Mouse (Mus musculus) neural tube, embryonic 14.5 days (tissue): ENCODE data around the gene Alg5. TPM values are rescaled to one million over a fixed set of nuclear protein-coding genes. Genes with fewer than 3 reads are reported as not detected.

Experiments used
- ATAC-seq: fragments of 200-750 bp; cut with Nextera tagmentation; 2 replicates; pipeline ENCODE4 v1.8.0; 2017; ENCODE audit warnings: low read depth, mild to moderate bottlenecking, moderate TSS enrichment, moderate library complexity
- H3K27ac ChIP-seq: fragments of 300-500 bp; sonication (generic); 2 replicates; pipeline ENCODE4 v1.5.1; 2014; ENCODE audit warnings: low read depth, mild to moderate bottlenecking, control low read depth, low read length, moderate library complexity, mixed read lengths
- H3K27me3 ChIP-seq: fragments of 300-500 bp; sonication (generic); 2 replicates; pipeline ENCODE4 v1.6.1; 2014; ENCODE audit warnings: low read length; ENCODE audit not compliant: control insufficient read depth, insufficient read depth
- H3K36me3 ChIP-seq: fragments of 300-500 bp; sonication (generic); 2 replicates; pipeline ENCODE4 v1.6.1; 2014; ENCODE audit warnings: low read length, mixed read lengths; ENCODE audit not compliant: control insufficient read depth, insufficient read depth
- H3K4me1 ChIP-seq: fragments of 300-500 bp; sonication (generic); 2 replicates; pipeline ENCODE4 v1.6.1; 2014; ENCODE audit warnings: low read length; ENCODE audit not compliant: control insufficient read depth, insufficient read depth
- H3K4me2 ChIP-seq: fragments of 300-500 bp; sonication (generic); 2 replicates; pipeline ENCODE4 v1.6.1; 2014; ENCODE audit warnings: mild to moderate bottlenecking, low read depth, low read length, control low read depth
- H3K4me3 ChIP-seq: fragments of 300-500 bp; sonication (generic); 2 replicates; pipeline ENCODE4 v1.5.1; 2014; ENCODE audit warnings: low read depth, low read length, control low read depth, mixed read lengths
- H3K9ac ChIP-seq: fragments of 300-500 bp; sonication (generic); replicated peaks from 2 replicates; pipeline ENCODE4 v1.6.1; 2014; ENCODE audit warnings: low read depth, mild to moderate bottlenecking, control low read depth, low read length, mixed read lengths
- H3K9me3 ChIP-seq: fragments of 300-500 bp; sonication (generic); 2 replicates; pipeline ENCODE4 v1.6.1; 2016; ENCODE audit warnings: low read length; ENCODE audit not compliant: control insufficient read depth
- WGBS: fragments of 180-500 bp; shearing (Covaris S2); extraction: QIAGEN DNeasy Blood & Tissue Kit; methylation state at CpG from one replicate; pipeline ENCODE4 v1.1.7; 2014; 5-methylcytosine and 5-hydroxymethylcytosine counted together
- polyA plus RNA-seq: library from polyadenylated mRNA; unstranded; fragments of >200 nt; fragmentation: Nextera tagmentation; extraction: Ambion mirVana; gene quantifications from 2 replicates; pipeline ENCODE4 v1.2.1, GENCODE M21; 2014

Alg5 gene
- polyA plus RNA-seq, 1 experiment from 2014 or later = 51.9 TPM

DNA sequence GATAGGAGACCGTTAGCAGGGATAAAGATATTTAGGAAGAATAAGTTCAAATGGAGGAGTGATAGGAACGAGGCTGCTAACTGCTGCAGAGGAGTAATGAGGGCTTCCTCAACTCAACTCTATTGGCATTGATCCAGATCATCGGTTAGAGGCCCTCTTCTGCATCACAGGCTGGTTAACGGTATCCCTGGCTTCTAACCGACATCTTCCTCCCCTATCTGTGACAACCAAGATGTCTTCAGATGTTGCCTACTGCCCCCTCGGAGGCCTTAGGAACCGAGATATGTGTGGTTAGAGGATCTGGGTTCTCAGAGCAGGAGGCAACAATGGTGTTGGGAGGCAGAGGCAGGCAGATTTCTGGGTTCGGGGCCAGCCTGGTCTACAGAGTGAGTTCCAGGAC lies 33.3 kb downstream of the Alg5 start:
- H3K4me1 ChIP-seq = no peaks in the 10 kb centered on the region
- 90% methylated on average over 8 of the region's 8 CpGs for WGBS
- no peak overlapping the region for H3K4me3 ChIP-seq
- H3K9ac ChIP-seq = no peak overlapping the region
- H3K27ac ChIP-seq = no peak overlapping the region
- no peaks in the 10 kb centered on the region for H3K27me3 ChIP-seq
- H3K9me3 ChIP-seq = no peaks in the 10 kb centered on the region
- no peak overlapping the region for H3K4me2 ChIP-seq
- no peaks in the 10 kb centered on the region for H3K36me3 ChIP-seq
- no peak for ATAC-seq

DNA sequence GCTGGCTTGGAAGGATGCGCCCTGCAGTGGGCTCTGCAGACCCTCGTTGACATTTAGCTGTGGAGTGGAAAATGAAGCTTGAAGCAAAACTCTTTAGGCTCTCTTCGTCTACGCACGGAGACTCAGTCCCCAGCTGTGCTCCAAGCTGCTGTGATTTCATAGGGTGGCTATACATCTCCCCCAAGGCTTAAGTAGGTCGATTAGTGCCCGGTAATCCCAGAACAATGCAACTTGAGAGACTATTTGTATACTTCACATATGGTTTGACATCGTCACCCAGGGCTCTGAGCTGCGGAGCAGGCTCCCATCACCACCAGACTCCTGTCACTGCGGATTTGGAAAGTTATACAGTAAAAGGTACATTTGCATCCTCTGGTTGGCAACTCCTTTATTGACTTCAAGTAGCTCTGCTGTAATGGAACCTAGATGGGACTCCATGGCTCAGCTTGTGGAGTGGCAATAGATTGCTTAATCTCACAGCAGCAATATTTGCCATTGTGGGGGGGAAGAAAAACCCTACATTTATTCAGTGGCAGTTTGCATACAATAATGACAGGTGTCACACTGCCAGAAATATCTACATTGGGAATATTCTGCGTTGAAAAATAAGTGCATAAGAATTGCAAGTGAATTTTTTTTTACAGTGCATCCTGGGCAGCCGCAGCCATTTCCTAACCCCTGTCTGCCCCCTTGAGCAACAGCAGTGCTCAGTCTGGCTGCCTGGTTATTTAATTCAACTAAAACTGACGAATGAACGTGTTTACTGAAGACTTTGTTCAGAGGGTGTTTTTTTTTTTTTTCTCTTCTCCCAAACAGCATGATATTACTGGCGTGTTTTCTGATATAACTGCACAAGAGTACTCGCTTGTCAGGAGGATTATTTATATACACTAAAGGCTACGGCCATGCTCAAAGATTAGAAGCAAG lies 34.3 kb downstream of the Alg5 start:
- Histone ChIP-seq H3K36me3 (no peaks in the 10 kb centered on the region), H3K9ac (no peak overlapping the region), H3K4me2 (no peak overlapping the region), H3K4me1 (no peaks in the 10 kb centered on the region), H3K27me3 (no peaks in the 10 kb centered on the region), H3K9me3 (no peaks in the 10 kb centered on the region), H3K27ac (no peak overlapping the region), H3K4me3 (no peak overlapping the region)
- WGBS = 75% methylated on average over 17 of the region's 17 CpGs
- ATAC-seq = no peak

DNA sequence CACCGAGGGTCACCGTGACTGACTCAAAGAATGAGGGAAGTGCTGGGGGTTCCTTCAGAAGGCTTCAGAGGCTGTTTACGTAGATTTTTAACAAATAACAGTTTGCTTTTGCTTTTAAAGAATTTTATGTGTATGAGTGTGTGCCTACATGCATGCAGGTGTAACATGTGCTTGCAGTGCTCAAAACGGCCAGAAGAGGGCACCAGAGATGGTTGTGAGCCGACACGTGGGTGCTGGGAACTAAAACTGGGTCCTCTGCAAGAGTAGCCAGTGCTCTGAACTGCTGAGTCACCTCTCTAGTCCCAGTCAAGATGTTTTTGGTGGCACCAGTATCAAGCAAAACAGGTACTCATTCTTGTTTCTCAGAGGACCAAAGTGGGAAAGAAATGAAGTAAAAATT lies 38.3 kb downstream of the Alg5 start:
- Histone ChIP-seq H3K27me3 (no peaks in the 10 kb centered on the region), H3K9ac (no peak overlapping the region), H3K9me3 (no peaks in the 10 kb centered on the region), H3K4me3 (no peak overlapping the region), H3K27ac (no peak overlapping the region), H3K4me2 (no peak overlapping the region), H3K36me3 (no peaks in the 10 kb centered on the region), H3K4me1 (no peaks in the 10 kb centered on the region)
- no peak for ATAC-seq
- 84% methylated on average over 6 of the region's 6 CpGs for WGBS

DNA sequence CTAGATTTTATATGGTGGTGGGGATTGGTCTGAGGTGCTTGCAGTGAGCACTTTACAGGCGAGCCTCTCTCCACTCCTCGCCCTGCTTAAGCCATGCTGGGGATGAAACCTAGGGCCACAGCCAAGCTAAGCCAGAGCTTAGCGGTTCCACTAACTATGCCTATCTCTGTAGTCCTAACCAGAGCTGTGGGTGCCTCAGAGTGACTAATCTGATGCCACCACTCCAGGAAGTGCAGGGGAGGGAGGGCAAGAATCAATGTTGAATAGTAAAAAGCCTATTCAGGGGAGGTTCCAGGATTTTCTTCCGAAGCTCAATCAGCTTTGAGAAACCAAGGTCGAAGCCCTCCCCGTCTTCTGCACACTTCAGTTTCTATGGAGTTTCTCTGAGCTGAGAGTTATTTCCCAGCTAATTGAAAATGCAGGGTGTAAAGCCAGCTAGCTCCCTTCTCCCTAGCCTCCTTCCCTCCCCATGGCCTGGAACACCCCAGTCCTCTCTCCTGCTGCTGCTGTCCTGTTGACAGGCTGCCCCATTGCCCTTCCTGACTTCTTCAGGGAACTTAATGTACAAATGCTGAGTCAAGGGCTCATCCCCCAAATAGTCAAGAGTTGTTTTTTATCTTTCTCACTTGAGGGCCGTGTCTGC lies 40.8 kb downstream of the Alg5 start:
- no peak overlapping the region for H3K27ac ChIP-seq
- H3K4me2 ChIP-seq = no peak overlapping the region
- no peaks in the 10 kb centered on the region for H3K9me3 ChIP-seq
- no peaks in the 10 kb centered on the region for H3K4me1 ChIP-seq
- no peak for ATAC-seq
- H3K27me3 ChIP-seq = no peaks in the 10 kb centered on the region
- WGBS = 75% methylated on average over 7 of the region's 7 CpGs
- H3K9ac ChIP-seq = no peak overlapping the region
- H3K36me3 ChIP-seq = no peaks in the 10 kb centered on the region
- no peak overlapping the region for H3K4me3 ChIP-seq

DNA sequence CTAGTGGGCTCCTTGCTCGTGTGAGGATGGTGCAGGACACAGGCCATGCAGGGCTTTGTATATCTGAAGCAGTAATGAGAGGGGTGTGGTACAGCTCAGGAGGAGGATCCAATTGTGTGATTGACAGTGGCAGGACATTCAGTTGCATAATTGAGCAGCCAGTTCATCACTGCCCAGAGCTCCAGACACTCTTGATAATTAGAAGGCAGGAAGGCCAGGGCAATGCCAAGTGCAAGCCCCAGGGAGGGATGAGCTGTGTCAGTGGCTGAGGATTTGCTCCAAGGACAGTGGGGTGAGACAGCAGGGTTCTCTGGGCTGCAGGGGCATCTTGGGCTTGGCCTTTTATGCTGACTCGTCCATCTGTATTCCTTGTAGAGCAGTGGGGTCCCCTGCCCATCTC lies 55.3 kb downstream of the Alg5 start:
- Histone ChIP-seq H3K4me1 (no peaks in the 10 kb centered on the region), H3K36me3 (no peaks in the 10 kb centered on the region), H3K4me2 (no peak overlapping the region), H3K4me3 (no peak overlapping the region), H3K9ac (no peak overlapping the region), H3K9me3 (no peaks in the 10 kb centered on the region), H3K27me3 (no peaks in the 10 kb centered on the region), H3K27ac (no peak overlapping the region)
- WGBS = 60% methylated on average over 2 of the region's 2 CpGs
- no peak for ATAC-seq

DNA sequence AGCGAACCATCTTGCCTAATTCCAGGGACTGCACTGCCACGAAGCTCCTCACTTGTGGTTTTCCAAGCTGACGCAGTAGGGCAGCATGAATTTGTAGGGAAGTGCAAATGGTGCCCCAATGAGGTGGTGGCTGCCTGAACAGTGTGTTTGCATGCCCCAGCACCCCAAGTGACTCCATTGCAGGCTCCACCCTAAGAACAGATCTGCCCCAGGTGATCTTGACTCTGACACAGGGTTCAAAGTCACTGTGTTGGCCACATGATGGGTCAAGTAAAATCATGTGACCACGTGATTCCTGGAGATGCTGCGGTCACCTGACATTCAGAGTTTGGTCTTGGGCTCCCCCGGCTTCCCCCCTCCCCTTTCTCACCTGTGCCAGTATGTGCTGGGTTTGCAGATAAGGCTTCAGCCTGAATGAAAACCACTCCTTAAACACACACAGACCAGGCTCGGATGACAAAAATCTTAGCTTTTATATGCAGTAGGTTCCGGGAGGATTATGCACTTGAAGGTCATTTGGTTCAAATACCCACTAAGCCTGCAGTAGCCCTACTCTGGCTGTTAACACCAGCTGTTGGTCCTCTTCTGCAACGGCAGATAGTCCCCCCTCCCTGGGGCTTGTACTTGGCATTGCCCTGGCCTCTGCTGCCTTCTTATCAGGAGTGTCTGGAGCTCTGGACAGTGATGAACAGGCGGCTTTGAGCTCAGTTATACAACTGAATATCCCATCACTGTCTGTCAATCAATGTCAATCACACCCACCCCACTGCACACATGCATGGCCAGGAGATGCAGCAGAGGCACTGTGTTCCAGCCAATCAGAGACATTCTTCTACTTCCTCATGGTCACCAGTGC lies 56.7 kb downstream of the Alg5 start:
- no peak for ATAC-seq
- Histone ChIP-seq H3K9me3 (no peaks in the 10 kb centered on the region), H3K9ac (no peak overlapping the region), H3K27me3 (no peaks in the 10 kb centered on the region), H3K27ac (no peak overlapping the region), H3K4me1 (no peaks in the 10 kb centered on the region), H3K4me3 (no peak overlapping the region), H3K4me2 (no peak overlapping the region), H3K36me3 (no peaks in the 10 kb centered on the region)
- WGBS = 83% methylated on average over 10 of the region's 10 CpGs

DNA sequence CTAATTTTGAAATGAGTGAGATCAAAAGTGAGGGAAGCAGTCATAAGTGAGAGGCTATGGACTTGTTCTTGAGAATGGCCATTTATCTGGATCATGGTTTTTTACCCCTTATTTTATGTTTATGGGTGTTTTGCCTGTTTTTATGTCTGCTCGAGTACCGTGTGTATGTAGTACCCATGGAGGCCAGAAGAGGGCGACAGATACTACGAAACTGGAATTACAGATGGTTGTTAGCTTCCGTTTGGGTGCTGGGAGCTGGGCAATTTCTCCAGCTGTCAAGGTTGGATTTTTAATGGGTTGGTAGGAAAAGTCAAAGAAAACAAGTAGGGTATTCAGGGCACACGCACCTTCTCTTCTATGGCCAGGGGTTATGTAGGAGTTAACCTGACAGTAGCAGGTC lies 58.4 kb downstream of the Alg5 start:
- H3K4me2 ChIP-seq = no peak overlapping the region
- no peak overlapping the region for H3K4me3 ChIP-seq
- H3K9me3 ChIP-seq = no peaks in the 10 kb centered on the region
- H3K27ac ChIP-seq = no peak overlapping the region
- no peak overlapping the region for H3K9ac ChIP-seq
- no peaks in the 10 kb centered on the region for H3K36me3 ChIP-seq
- 87% methylated on average over 6 of the region's 6 CpGs for WGBS
- ATAC-seq = no peak
- H3K27me3 ChIP-seq = no peaks in the 10 kb centered on the region
- H3K4me1 ChIP-seq = no peaks in the 10 kb centered on the region

DNA sequence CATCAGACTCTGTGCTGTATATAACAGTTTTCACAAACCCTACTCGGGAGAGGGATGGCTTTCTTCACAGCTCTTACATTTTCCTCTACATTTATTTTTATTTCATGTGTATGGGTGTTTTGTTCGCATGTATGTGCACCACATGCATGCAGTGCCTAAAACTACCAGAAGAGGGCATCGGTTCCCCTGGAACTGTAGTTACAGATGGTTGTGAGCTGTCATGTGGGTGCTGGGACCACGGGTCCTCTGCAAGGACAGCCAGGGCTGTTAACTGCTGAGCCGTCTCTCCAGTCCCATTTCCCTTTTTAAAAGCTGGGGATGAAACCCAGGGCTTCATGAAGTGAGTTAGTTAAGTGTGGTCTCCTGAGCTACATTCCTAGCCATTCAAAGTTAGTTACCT lies 60.0 kb downstream of the Alg5 start:
- H3K27ac ChIP-seq = no peak overlapping the region
- H3K27me3 ChIP-seq = no peaks in the 10 kb centered on the region
- H3K4me2 ChIP-seq = no peak overlapping the region
- no peaks in the 10 kb centered on the region for H3K36me3 ChIP-seq
- 95% methylated on average over 5 of the region's 5 CpGs for WGBS
- no peaks in the 10 kb centered on the region for H3K9me3 ChIP-seq
- H3K4me1 ChIP-seq = no peaks in the 10 kb centered on the region
- H3K9ac ChIP-seq = no peak overlapping the region
- no peak for ATAC-seq
- H3K4me3 ChIP-seq = no peak overlapping the region

DNA sequence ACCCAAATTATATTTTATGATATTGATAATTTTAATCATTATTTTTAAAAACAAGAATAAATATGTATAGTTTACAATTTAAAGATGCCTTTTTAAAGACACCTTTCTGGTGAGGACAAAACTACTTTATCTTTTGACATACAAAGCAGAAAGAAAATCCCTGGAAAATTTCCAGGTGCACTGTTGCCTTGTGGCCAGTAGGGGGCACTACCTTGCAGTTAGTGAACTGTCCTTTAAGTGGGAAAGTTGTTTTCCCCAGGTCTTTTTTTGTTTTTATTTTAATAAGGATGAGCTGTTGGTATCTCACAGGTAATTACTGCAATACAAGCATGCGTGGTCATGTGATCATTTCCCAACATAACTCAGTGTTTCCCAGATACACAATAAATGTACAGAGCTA lies 60.5 kb downstream of the Alg5 start:
- WGBS = 97% methylated on average over 1 of the region's 1 CpGs
- ATAC-seq = no peak
- no peak overlapping the region for H3K27ac ChIP-seq

More for the DNA sequence above, 60.5 kb downstream of the Alg5 start:
- H3K9ac ChIP-seq = no peak overlapping the region
- no peaks in the 10 kb centered on the region for H3K4me1 ChIP-seq
- H3K4me2 ChIP-seq = no peak overlapping the region
- no peaks in the 10 kb centered on the region for H3K36me3 ChIP-seq
- H3K4me3 ChIP-seq = no peak overlapping the region
- H3K27me3 ChIP-seq = no peaks in the 10 kb centered on the region
- no peaks in the 10 kb centered on the region for H3K9me3 ChIP-seq
